ENCODE assay signal across 8 mouse cellular contexts in genomic region chr15:100871107-100872011, GRCm38 (mm10). TPM values are rescaled to one million over a fixed set of nuclear protein-coding genes. Genes with fewer than 3 reads are reported as not detected.
DNase-seq lines count a peak whose midpoint lies in the region; ATAC-seq and TF ChIP-seq lines count a peak whose summit lies in the region.

No protein-coding gene starts in this region.

- peaks cover 19% of the 10 kb centered on the region for H3K27me3 ChIP-seq in kidney, postnatal 0 days (ENCODE audit: insufficient read depth, low read length)
- peaks cover 34% of the 10 kb centered on the region for H3K27me3 ChIP-seq in embryonic facial prominence, embryonic 14.5 days (replicated peaks; ENCODE audit: control insufficient read depth, insufficient read depth, low read length)
- H3K27me3 ChIP-seq in limb, embryonic 13.5 days: peaks cover 57% of the 10 kb centered on the region

- H3K4me3 ChIP-seq in kidney, postnatal 0 days (replicated peaks; ENCODE audit: low read depth, low read length): peak overlapping the region; percentile 68
- peak overlapping the region; percentile 30 for H3K4me3 ChIP-seq in brown adipose tissue, adult 24 weeks (ENCODE audit: insufficient read depth, low read depth, low read length)
- H3K4me3 ChIP-seq in embryonic facial prominence, embryonic 14.5 days (ENCODE audit: low read depth, low read length): peak overlapping the region; percentile 74
- peak overlapping the region; percentile 72 for H3K4me3 ChIP-seq in limb, embryonic 13.5 days

- peaks cover 3% of the 10 kb centered on the region; the same call in 1 of the 2 replicates for H3K4me1 ChIP-seq in kidney, postnatal 0 days (replicated peaks; ENCODE audit: insufficient read depth, low read length)
- H3K4me1 ChIP-seq in brown adipose tissue, adult 24 weeks (ENCODE audit: control insufficient read depth, insufficient read depth, insufficient read length, low read length): no peaks in the 10 kb centered on the region; the same call in 1 of the 2 replicates
- peaks cover 10% of the 10 kb centered on the region for H3K4me1 ChIP-seq in embryonic facial prominence, embryonic 14.5 days (ENCODE audit: control insufficient read depth, insufficient read depth, low read length)
- H3K4me1 ChIP-seq in limb, embryonic 13.5 days: peaks cover 17% of the 10 kb centered on the region

- no peaks in the 10 kb centered on the region for H3K9me3 ChIP-seq in kidney, postnatal 0 days (replicated peaks; ENCODE audit: low read length)
- 0 out of 2 replicates have a peak, but pooled peaks cover under 1% of the 10 kb centered on the region for H3K9me3 ChIP-seq in embryonic facial prominence, embryonic 14.5 days (ENCODE audit: control insufficient read depth, low read length)
- H3K9me3 ChIP-seq in limb, embryonic 13.5 days: peaks cover 2% of the 10 kb centered on the region; the same call in 1 of the 2 replicates

- no peak overlapping the region for H3K27ac ChIP-seq in kidney, postnatal 0 days
- no peak overlapping the region for H3K27ac ChIP-seq in brown adipose tissue, adult 24 weeks (replicated peaks; ENCODE audit: low read depth, low read length)
- H3K27ac ChIP-seq in embryonic facial prominence, embryonic 14.5 days (replicated peaks; ENCODE audit: low read depth, low read length): no peak overlapping the region
- no peak overlapping the region for H3K27ac ChIP-seq in limb, embryonic 13.5 days

- no peaks in the 10 kb centered on the region for H3K36me3 ChIP-seq in kidney, postnatal 0 days (ENCODE audit: insufficient read depth, low read length)
- no peaks in the 10 kb centered on the region for H3K36me3 ChIP-seq in embryonic facial prominence, embryonic 14.5 days (ENCODE audit: control insufficient read depth, insufficient read depth, low read length)
- H3K36me3 ChIP-seq in limb, embryonic 13.5 days: no peaks in the 10 kb centered on the region

- peak overlapping the region; percentile 91 for H3K4me2 ChIP-seq in kidney, postnatal 0 days (ENCODE audit: low read length)
- H3K4me2 ChIP-seq in embryonic facial prominence, embryonic 14.5 days (ENCODE audit: low read depth, low read length): peak overlapping the region; percentile 84
- H3K4me2 ChIP-seq in limb, embryonic 13.5 days (replicated peaks): peak overlapping the region; percentile 81

- H3K9ac ChIP-seq in kidney, postnatal 0 days (ENCODE audit: low read depth, low read length): peak overlapping the region; percentile 61
- H3K9ac ChIP-seq in embryonic facial prominence, embryonic 14.5 days (ENCODE audit: low read depth, low read length): peak overlapping the region; percentile 78
- H3K9ac ChIP-seq in limb, embryonic 13.5 days: peak overlapping the region; percentile 77

- TF ChIP-seq CTCF in kidney, postnatal 0 days (IDR thresholded peaks at IDR 0.05; ENCODE audit: low read depth): no peak

- DNase-seq in kidney, postnatal 0 days (ENCODE audit: low spot score): no peak
- DNase-seq in kidney, postnatal 14 days: no peak
- DNase-seq in embryonic facial prominence, embryonic 14.5 days (ENCODE audit: low spot score): peak; percentile 1
- peak; percentile 61 for DNase-seq in right cerebral cortex, postnatal 10 days (ENCODE audit: low spot score in 2 of 2)
- DNase-seq in frontal cortex, postnatal 14 days (ENCODE audit: low spot score in 2 of 2): no peak
- no peak for DNase-seq in Muller cell, postnatal 12 days (ENCODE audit: inconsistent ontology term)

- under 1% methylated on average over 47 of the region's 53 CpGs for WGBS in kidney, postnatal 0 days
- under 1% methylated on average over 33 of the region's 53 CpGs for WGBS in embryonic facial prominence, embryonic 14.5 days
- WGBS in limb, embryonic 13.5 days: under 1% methylated on average over 50 of the region's 53 CpGs

- peak; percentile 18; the same call in 1 of the 2 replicates for ATAC-seq in kidney, postnatal 0 days (replicated peaks; ENCODE audit: low FRiP score, low read depth)
- peak; percentile 16; the same call in 1 of the 2 replicates for ATAC-seq in embryonic facial prominence, embryonic 14.5 days (ENCODE audit: low read depth)
- peak; percentile 52; the same call in 1 of the 2 replicates for ATAC-seq in limb, embryonic 13.5 days (ENCODE audit: low FRiP score, low read depth)

RNA-seq across cellular contexts. Expression of gene Scn8a, which starts 1.7 kb away (rescaled TPM):
- 5.9 and 8.3 TPM in 2 replicates for polyA plus RNA-seq in kidney, postnatal 0 days (2015; fragmentation: Nextera tagmentation; extraction: Ambion mirVana)
- 1.3 TPM in 1 of 2 replicates, not detected in the other for polyA plus RNA-seq in brown adipose tissue, adult 24 weeks (2012; ENCODE audit: insufficient read depth, insufficient read length, missing spikeins)
- 4.9 and 5.3 TPM in 2 replicates for polyA plus RNA-seq in embryonic facial prominence, embryonic 14.5 days (2014; fragmentation: Nextera tagmentation; extraction: Ambion mirVana)
- polyA plus RNA-seq in limb, embryonic 13.5 days (2015; fragmentation: Nextera tagmentation; extraction: Ambion mirVana): 5.5 and 6.1 TPM in 2 replicates

Comparison
In these comparisons a context has a peak if more than half of its experiments do, and no peak if none do; other contexts are left out.
1. DNase-seq: peak in embryonic facial prominence, embryonic 14.5 days (single experiment) and right cerebral cortex, postnatal 10 days (2 of 2); none in kidney, postnatal 0 days (single experiment), kidney, postnatal 14 days (single experiment), frontal cortex, postnatal 14 days (0 of 2) and Muller cell, postnatal 12 days (single experiment).
2. Peak in every context shown above with its lines, with median percentiles within 50 percentile points of each other: ATAC-seq, H3K4me2 ChIP-seq, H3K4me3 ChIP-seq and H3K9ac ChIP-seq.